9 mouse cellular contexts compared by ENCODE assay signal in the genomic region with DNA sequence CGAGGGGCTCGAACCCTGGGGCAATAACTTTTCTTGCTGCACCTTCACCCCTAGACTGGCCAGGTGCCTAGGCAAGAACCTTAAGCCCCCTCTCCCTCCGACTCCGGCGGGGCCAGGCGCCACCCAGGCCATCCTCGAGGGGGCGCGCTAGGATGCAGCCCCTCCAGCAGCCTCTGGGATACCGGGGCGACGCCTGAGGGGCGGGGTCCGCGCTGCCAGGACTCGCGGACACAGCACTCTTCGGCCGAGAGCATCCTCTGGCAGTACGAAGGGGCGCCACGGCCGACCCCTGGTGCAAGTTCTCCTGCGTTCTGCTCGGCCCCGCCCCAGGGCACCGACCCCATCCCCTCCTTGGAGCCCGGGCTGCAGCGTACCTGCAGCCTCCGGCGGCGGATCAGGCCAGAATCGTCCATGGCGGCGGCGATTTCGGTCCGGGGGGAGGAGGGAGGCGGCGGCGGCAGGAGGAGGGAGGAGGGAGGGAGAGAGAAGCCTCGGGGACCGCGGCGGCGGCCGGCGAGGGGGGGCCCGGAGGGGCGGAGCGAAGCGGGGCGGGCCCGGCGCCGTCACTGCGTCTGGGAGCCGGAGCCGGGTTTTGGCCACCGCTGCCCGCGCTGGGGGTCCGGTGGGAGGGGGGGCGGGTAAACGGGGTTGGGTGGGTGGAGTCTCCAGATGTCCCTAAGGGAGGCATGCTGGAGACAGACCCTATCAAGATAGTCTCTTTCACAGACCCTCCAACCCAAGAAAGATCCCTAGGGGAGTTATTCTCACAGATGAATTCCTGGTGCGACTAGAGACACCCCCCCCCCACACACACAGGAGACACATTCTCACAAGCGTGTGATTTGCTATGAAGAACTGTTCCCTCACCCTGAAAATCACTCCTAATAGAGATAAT. TPM values are rescaled to one million over a fixed set of nuclear protein-coding genes. Genes with fewer than 3 reads are reported as not detected.
DNase-seq lines count a peak whose midpoint lies in the region; ATAC-seq lines count a peak whose summit lies in the region.
"Had no signal": no experiment of that assay in that cellular context is flagged by ENCODE, and none has a peak within 500 bp of the region (broad histone marks: within the 10 kb centered on the region; RNA-seq: fewer than 3 reads in every experiment).

No protein-coding gene starts in this region.

- peak; percentile 46 for DNase-seq in layer of hippocampus, adult 11-12 months (ENCODE audit: low spot score)
- no peak for DNase-seq in layer of hippocampus, adult 9-11 months
- peak; percentile 65 for DNase-seq in WW6 (ENCODE audit: low read depth, low spot score)
- peak; percentile 64 for DNase-seq in embryonic facial prominence, embryonic 10.5 days (ENCODE audit: low spot score)
- no peak for DNase-seq in gastrocnemius, adult 18-20 months (ENCODE audit: low spot score)
- DNase-seq in gastrocnemius, postnatal 14 days: no peak

- peak; percentile 44 for ATAC-seq in intestine, embryonic 15.5 days
- ATAC-seq in neural tube, embryonic 12.5 days (ENCODE audit: low FRiP score, low read depth): peak; percentile 72

- WGBS in embryonic facial prominence, embryonic 10.5 days: 2% methylated on average over 59 of the region's 67 CpGs
- WGBS in intestine, embryonic 15.5 days: 1% methylated on average over 51 of the region's 67 CpGs
- WGBS in neural tube, embryonic 12.5 days: under 1% methylated on average over 48 of the region's 67 CpGs

- H3K4me2 ChIP-seq in intestine, embryonic 15.5 days (replicated peaks): peak overlapping the region; percentile 74
- H3K4me2 ChIP-seq in neural tube, embryonic 12.5 days (replicated peaks): peak overlapping the region; percentile 94

- peak overlapping the region; percentile 62 for H3K4me3 ChIP-seq in embryonic facial prominence, embryonic 10.5 days
- H3K4me3 ChIP-seq in intestine, embryonic 15.5 days (replicated peaks): peak overlapping the region; percentile 39
- peak overlapping the region; percentile 62 for H3K4me3 ChIP-seq in neural tube, embryonic 12.5 days

- H3K27me3 ChIP-seq in embryonic facial prominence, embryonic 10.5 days (replicated peaks; ENCODE audit: low read depth, poor library complexity, severe bottlenecking): peaks cover 91% of the 10 kb centered on the region
- H3K27me3 ChIP-seq in intestine, embryonic 15.5 days (replicated peaks): peaks cover 59% of the 10 kb centered on the region
- peaks cover 69% of the 10 kb centered on the region for H3K27me3 ChIP-seq in neural tube, embryonic 12.5 days (replicated peaks)

- no peaks in the 10 kb centered on the region for H3K36me3 ChIP-seq in embryonic facial prominence, embryonic 10.5 days (replicated peaks)
- H3K36me3 ChIP-seq in intestine, embryonic 15.5 days: no peaks in the 10 kb centered on the region
- no peaks in the 10 kb centered on the region for H3K36me3 ChIP-seq in neural tube, embryonic 12.5 days

- H3K4me1 ChIP-seq in embryonic facial prominence, embryonic 10.5 days: peaks cover 32% of the 10 kb centered on the region
- peaks cover 21% of the 10 kb centered on the region for H3K4me1 ChIP-seq in intestine, embryonic 15.5 days (replicated peaks)
- H3K4me1 ChIP-seq in neural tube, embryonic 12.5 days: peaks cover 17% of the 10 kb centered on the region; the same call in 1 of the 2 replicates

- intact Hi-C loops in gastrocnemius, postnatal 14 days (cut with DNase I; ENCODE audit: low total_unique reads): no loop called here

- H3K9me3 ChIP-seq in embryonic facial prominence, embryonic 10.5 days: no peaks in the 10 kb centered on the region
- H3K9me3 ChIP-seq in intestine, embryonic 15.5 days: no peaks in the 10 kb centered on the region
- no peaks in the 10 kb centered on the region for H3K9me3 ChIP-seq in neural tube, embryonic 12.5 days

- H3K9ac ChIP-seq in intestine, embryonic 15.5 days: no peak overlapping the region
- peak overlapping the region; percentile 72 for H3K9ac ChIP-seq in neural tube, embryonic 12.5 days

- H3K27ac ChIP-seq in embryonic facial prominence, embryonic 10.5 days (replicated peaks): peak overlapping the region; percentile 26
- H3K27ac ChIP-seq in intestine, embryonic 15.5 days: no peak overlapping the region
- H3K27ac ChIP-seq in neural tube, embryonic 12.5 days: no peak overlapping the region

RNA-seq across cellular contexts. Expression of a gene that starts 0.9 kb away (rescaled TPM):
- polyA plus RNA-seq in embryonic facial prominence, embryonic 10.5 days (2016; fragmentation: Nextera tagmentation; extraction: Ambion mirVana): 0.36 and 0.91 TPM in 2 replicates
- polyA plus RNA-seq in intestine, embryonic 15.5 days (2015; fragmentation: Nextera tagmentation; extraction: Ambion mirVana): 0.31 and 0.51 TPM in 2 replicates
- polyA plus RNA-seq in neural tube, embryonic 12.5 days (2016; fragmentation: Nextera tagmentation; extraction: Ambion mirVana): 0.93 and 1.1 TPM in 2 replicates
- not detected for total RNA-seq in gastrocnemius, adult 18-20 months (2021)
- not detected for total RNA-seq in gastrocnemius, postnatal 14 days (2021)

RNA-seq across cellular contexts. Expression of a gene that starts 8.7 kb away (rescaled TPM):
- 2.3 and 3.4 TPM in 2 replicates for polyA plus RNA-seq in embryonic facial prominence, embryonic 10.5 days (2016; fragmentation: Nextera tagmentation; extraction: Ambion mirVana)
- 1.6 TPM in 2 replicates for polyA plus RNA-seq in intestine, embryonic 15.5 days (2015; fragmentation: Nextera tagmentation; extraction: Ambion mirVana)
- 43.0 and 44.9 TPM in 2 replicates for polyA plus RNA-seq in neural tube, embryonic 12.5 days (2016; fragmentation: Nextera tagmentation; extraction: Ambion mirVana)
- total RNA-seq in gastrocnemius, adult 18-20 months (2021): under 1 TPM in 1 of 2 experiments, not detected in 1; 0.07 TPM
- under 1 TPM in 1 of 2 experiments, not detected in 1; 0.07 TPM for total RNA-seq in gastrocnemius, postnatal 14 days (2021)

RNA-seq across cellular contexts. Expression of a gene that starts 23.4 kb away (rescaled TPM):
- not detected in 2 replicates for polyA plus RNA-seq in embryonic facial prominence, embryonic 10.5 days (2016; fragmentation: Nextera tagmentation; extraction: Ambion mirVana)
- polyA plus RNA-seq in intestine, embryonic 15.5 days (2015; fragmentation: Nextera tagmentation; extraction: Ambion mirVana): not detected in 2 replicates
- not detected in 2 replicates for polyA plus RNA-seq in neural tube, embryonic 12.5 days (2016; fragmentation: Nextera tagmentation; extraction: Ambion mirVana)
- not detected for total RNA-seq in gastrocnemius, adult 18-20 months (2021)
- not detected for total RNA-seq in gastrocnemius, postnatal 14 days (2021)
- total RNA-seq: left cerebral cortex, postnatal 14 days had no signal

RNA-seq across cellular contexts. Expression of a gene that starts 23.5 kb away (rescaled TPM):
- polyA plus RNA-seq in embryonic facial prominence, embryonic 10.5 days (2016; fragmentation: Nextera tagmentation; extraction: Ambion mirVana): 1,193 and 1,272 TPM in 2 replicates
- 581 and 615 TPM in 2 replicates for polyA plus RNA-seq in intestine, embryonic 15.5 days (2015; fragmentation: Nextera tagmentation; extraction: Ambion mirVana)
- 1,247 and 1,331 TPM in 2 replicates for polyA plus RNA-seq in neural tube, embryonic 12.5 days (2016; fragmentation: Nextera tagmentation; extraction: Ambion mirVana)
- 100 to 1,000 TPM; 193 to 200 TPM for total RNA-seq in gastrocnemius, adult 18-20 months (2021)
- 100 to 1,000 TPM; 224 to 248 TPM for total RNA-seq in gastrocnemius, postnatal 14 days (2021)

RNA-seq across cellular contexts. Expression of a gene that starts 23.7 kb away (rescaled TPM):
- 147 and 148 TPM in 2 replicates for polyA plus RNA-seq in embryonic facial prominence, embryonic 10.5 days (2016; fragmentation: Nextera tagmentation; extraction: Ambion mirVana)
- 116 and 117 TPM in 2 replicates for polyA plus RNA-seq in intestine, embryonic 15.5 days (2015; fragmentation: Nextera tagmentation; extraction: Ambion mirVana)
- polyA plus RNA-seq in neural tube, embryonic 12.5 days (2016; fragmentation: Nextera tagmentation; extraction: Ambion mirVana): 78.4 and 85.2 TPM in 2 replicates
- total RNA-seq in gastrocnemius, adult 18-20 months (2021): 10 to 100 TPM; 21.1 to 21.7 TPM
- 10 to 100 TPM; 22.6 to 28.4 TPM for total RNA-seq in gastrocnemius, postnatal 14 days (2021)

Comparison
In these comparisons a context has a peak if more than half of its experiments do, and no peak if none do; other contexts are left out.
1. DNase-seq: peak in layer of hippocampus, adult 11-12 months (single experiment), WW6 (single experiment) and embryonic facial prominence, embryonic 10.5 days (single experiment); none in layer of hippocampus, adult 9-11 months (single experiment), gastrocnemius, adult 18-20 months (single experiment) and gastrocnemius, postnatal 14 days (single experiment).
2. Peak in every context shown above with its lines, with median percentiles within 50 percentile points of each other: H3K4me3 ChIP-seq.